ENCODE assay signal across 28 mouse cellular contexts in genomic region chr4:58086738-58087137, GRCm38 (mm10).
A peak's percentile ranks its signal among the peaks of the same experiment; 100 is the strongest.
DNase-seq lines count a peak whose midpoint lies in the region; ATAC-seq and TF ChIP-seq lines count a peak whose summit lies in the region.
"Had no signal": no experiment of that assay in that cellular context is flagged by ENCODE, and none has a peak within 500 bp of the region (broad histone marks: within the 10 kb centered on the region; RNA-seq: fewer than 3 reads in every experiment).

No protein-coding gene starts in this region.

- no peak for TF ChIP-seq EP300 in stomach, postnatal 0 days (optimal IDR thresholded peaks at IDR 0.05)

- 59% methylated on average over 1 of the region's 1 CpGs for WGBS in embryonic facial prominence, embryonic 12.5 days
- WGBS in embryonic facial prominence, embryonic 10.5 days, result 77% methylated on average over 1 of the region's 1 CpGs
- WGBS in heart, embryonic 12.5 days, result 55% methylated on average over 1 of the region's 1 CpGs
- WGBS in intestine, embryonic 14.5 days, result 30% methylated on average over 1 of the region's 1 CpGs
- WGBS in intestine, postnatal 0 days, result 75% methylated on average over 1 of the region's 1 CpGs
- WGBS in stomach, embryonic 16.5 days, result 39% methylated on average over 1 of the region's 1 CpGs
- 32% methylated on average over 1 of the region's 1 CpGs for whole genome bisulfite sequencing in stomach, postnatal 0 days

- peak overlapping the region; percentile 18; the same call in 1 of the 2 replicates for H3K27ac ChIP-seq in embryonic facial prominence, embryonic 12.5 days
- no peak overlapping the region for H3K27ac ChIP-seq in embryonic facial prominence, embryonic 10.5 days (replicated peaks)
- peak overlapping the region; percentile 21; the same call in 1 of the 2 replicates for H3K27ac ChIP-seq in heart, embryonic 12.5 days (ENCODE audit: poor library complexity, severe bottlenecking)
- H3K27ac ChIP-seq in intestine, embryonic 14.5 days (ENCODE audit: low read depth), result 0 out of 2 replicates have a peak overlapping the region, but pooled peaks have one; percentile 16
- no peak overlapping the region for H3K27ac ChIP-seq in intestine, postnatal 0 days (ENCODE audit: low read depth, low read length)
- peak overlapping the region; percentile 49 for H3K27ac ChIP-seq in stomach, embryonic 16.5 days (ENCODE audit: low read length)
- no peak overlapping the region for H3K27ac ChIP-seq in stomach, postnatal 0 days (replicated peaks)
- H3K27ac ChIP-seq: forebrain, embryonic 13.5 days; hindbrain, embryonic 12.5 days; hindbrain, postnatal 0 days; liver, embryonic 12.5 days had no signal

- TF ChIP-seq CTCF in intestine, postnatal 0 days (IDR thresholded peaks at IDR 0.05; ENCODE audit: low read depth), result no peak
- no peak for TF ChIP-seq CTCF in stomach, postnatal 0 days (IDR thresholded peaks at IDR 0.05; ENCODE audit: low read depth)

- no peaks in the 10 kb centered on the region for H3K9me3 ChIP-seq in embryonic facial prominence, embryonic 12.5 days
- no peaks in the 10 kb centered on the region for H3K9me3 ChIP-seq in embryonic facial prominence, embryonic 10.5 days
- H3K9me3 ChIP-seq in heart, embryonic 12.5 days (replicated peaks), result no peaks in the 10 kb centered on the region
- no peaks in the 10 kb centered on the region for H3K9me3 ChIP-seq in intestine, embryonic 14.5 days (ENCODE audit: control insufficient read depth, low read length)
- no peaks in the 10 kb centered on the region for H3K9me3 ChIP-seq in intestine, postnatal 0 days (ENCODE audit: control insufficient read depth)
- H3K9me3 ChIP-seq in stomach, embryonic 16.5 days (replicated peaks; ENCODE audit: control insufficient read depth, low read length), result no peaks in the 10 kb centered on the region
- H3K9me3 ChIP-seq in stomach, postnatal 0 days (ENCODE audit: control insufficient read depth, low read length), result no peaks in the 10 kb centered on the region
- H3K9me3 ChIP-seq: forebrain, embryonic 13.5 days; hindbrain, embryonic 12.5 days; liver, embryonic 12.5 days had no signal

- DNase-seq in embryonic facial prominence, embryonic 10.5 days (ENCODE audit: low spot score), result no peak
- DNase-seq in heart, postnatal 4 days, result no peak
- no peak for DNase-seq in intestine, embryonic 14.5 days (ENCODE audit: low spot score)
- no peak for DNase-seq in stomach, postnatal 0 days (ENCODE audit: low spot score)
- DNase-seq: adrenal gland, postnatal 25 days; cerebellum, adult 11-12 months; cerebellum, adult 9-11 months; embryo, embryonic 11 days; gastrocnemius, postnatal 36 days; kidney, adult 9 months; kidney, postnatal 10 days; layer of hippocampus, postnatal 36 days; left cerebral cortex, postnatal 4 days; liver, postnatal 0 days; midbrain, embryonic 14.5 days; retina, postnatal 1 day; right cerebral cortex, postnatal 14 days; thymus, postnatal 14 days had no signal

- H3K4me2 ChIP-seq in embryonic facial prominence, embryonic 12.5 days (replicated peaks), result no peak overlapping the region
- H3K4me2 ChIP-seq in heart, embryonic 12.5 days, result no peak overlapping the region
- no peak overlapping the region for H3K4me2 ChIP-seq in intestine, embryonic 14.5 days (ENCODE audit: low read length)
- H3K4me2 ChIP-seq in intestine, postnatal 0 days (replicated peaks; ENCODE audit: low read depth), result no peak overlapping the region
- peak overlapping the region; percentile 24; the same call in 1 of the 2 replicates for H3K4me2 ChIP-seq in stomach, embryonic 16.5 days (ENCODE audit: low read depth, low read length)
- H3K4me2 ChIP-seq in stomach, postnatal 0 days (replicated peaks; ENCODE audit: low read depth), result no peak overlapping the region
- H3K4me2 ChIP-seq: forebrain, embryonic 13.5 days; hindbrain, embryonic 12.5 days; liver, embryonic 12.5 days had no signal

- H3K36me3 ChIP-seq in embryonic facial prominence, embryonic 12.5 days, result peaks cover 12% of the 10 kb centered on the region
- no peaks in the 10 kb centered on the region for H3K36me3 ChIP-seq in embryonic facial prominence, embryonic 10.5 days (replicated peaks)
- no peaks in the 10 kb centered on the region for H3K36me3 ChIP-seq in heart, embryonic 12.5 days
- peaks cover 17% of the 10 kb centered on the region; the same call in 1 of the 2 replicates for H3K36me3 ChIP-seq in intestine, embryonic 14.5 days (ENCODE audit: control insufficient read depth, insufficient read depth, low read length)
- H3K36me3 ChIP-seq in intestine, postnatal 0 days (ENCODE audit: control insufficient read depth, insufficient read depth), result 0 out of 2 replicates have a peak, but pooled peaks cover 6% of the 10 kb centered on the region
- no peaks in the 10 kb centered on the region; the same call in 1 of the 2 replicates for H3K36me3 ChIP-seq in stomach, embryonic 16.5 days (ENCODE audit: control insufficient read depth, insufficient read depth, low read length)
- H3K36me3 ChIP-seq in stomach, postnatal 0 days (ENCODE audit: control insufficient read depth, insufficient read depth, low read length), result no peaks in the 10 kb centered on the region
- H3K36me3 ChIP-seq: G1E; hindbrain, embryonic 12.5 days; liver, embryonic 12.5 days had no signal

- no peak overlapping the region for H3K4me3 ChIP-seq in embryonic facial prominence, embryonic 12.5 days
- H3K4me3 ChIP-seq in embryonic facial prominence, embryonic 10.5 days, result no peak overlapping the region
- no peak overlapping the region for H3K4me3 ChIP-seq in heart, embryonic 12.5 days
- no peak overlapping the region for H3K4me3 ChIP-seq in intestine, embryonic 14.5 days (ENCODE audit: low read depth, low read length)
- H3K4me3 ChIP-seq in intestine, postnatal 0 days (ENCODE audit: low read depth, low read length), result no peak overlapping the region
- no peak overlapping the region for H3K4me3 ChIP-seq in stomach, embryonic 16.5 days (replicated peaks; ENCODE audit: low read length)
- H3K4me3 ChIP-seq in stomach, postnatal 0 days (ENCODE audit: low read depth, low read length), result no peak overlapping the region
- H3K4me3 ChIP-seq: forebrain, embryonic 13.5 days; hindbrain, embryonic 12.5 days; liver, embryonic 12.5 days had no signal

- no peaks in the 10 kb centered on the region for H3K27me3 ChIP-seq in embryonic facial prominence, embryonic 12.5 days
- no peaks in the 10 kb centered on the region for H3K27me3 ChIP-seq in embryonic facial prominence, embryonic 10.5 days (replicated peaks; ENCODE audit: low read depth, poor library complexity, severe bottlenecking)
- H3K27me3 ChIP-seq in heart, embryonic 12.5 days (replicated peaks), result no peaks in the 10 kb centered on the region
- H3K27me3 ChIP-seq in intestine, embryonic 14.5 days (replicated peaks; ENCODE audit: control insufficient read depth, insufficient read depth, low read length), result no peaks in the 10 kb centered on the region
- no peaks in the 10 kb centered on the region for H3K27me3 ChIP-seq in intestine, postnatal 0 days (replicated peaks; ENCODE audit: control insufficient read depth, insufficient read depth, low read length)
- H3K27me3 ChIP-seq in stomach, embryonic 16.5 days (ENCODE audit: control insufficient read depth, insufficient read depth, low read length), result no peaks in the 10 kb centered on the region
- H3K27me3 ChIP-seq in stomach, postnatal 0 days (ENCODE audit: control insufficient read depth, insufficient read depth, low read length), result no peaks in the 10 kb centered on the region
- H3K27me3 ChIP-seq: forebrain, embryonic 13.5 days; hindbrain, embryonic 12.5 days; liver, embryonic 12.5 days had no signal

- no peak for ATAC-seq in embryonic facial prominence, embryonic 12.5 days (ENCODE audit: insufficient number of reproducible peaks, insufficient read depth, low FRiP score, low TSS enrichment)
- ATAC-seq in heart, embryonic 12.5 days (ENCODE audit: insufficient number of reproducible peaks, low FRiP score), result no peak
- ATAC-seq in intestine, embryonic 14.5 days (replicated peaks; ENCODE audit: low FRiP score, low TSS enrichment, low read depth), result no peak
- no peak for ATAC-seq in intestine, postnatal 0 days
- no peak for ATAC-seq in stomach, embryonic 16.5 days (ENCODE audit: insufficient read depth, low FRiP score)
- no peak for ATAC-seq in stomach, postnatal 0 days (ENCODE audit: low FRiP score, low TSS enrichment)
- ATAC-seq: forebrain, embryonic 13.5 days; hindbrain, postnatal 0 days; intestine, embryonic 16.5 days; liver, embryonic 12.5 days; liver, postnatal 0 days had no signal

- no peaks in the 10 kb centered on the region for H3K4me1 ChIP-seq in embryonic facial prominence, embryonic 12.5 days
- no peaks in the 10 kb centered on the region for H3K4me1 ChIP-seq in embryonic facial prominence, embryonic 10.5 days
- H3K4me1 ChIP-seq in heart, embryonic 12.5 days (replicated peaks), result no peaks in the 10 kb centered on the region
- H3K4me1 ChIP-seq in intestine, embryonic 14.5 days (replicated peaks; ENCODE audit: control insufficient read depth, insufficient read depth, low read length), result 0 out of 2 replicates have a peak, but pooled peaks cover 5% of the 10 kb centered on the region
- H3K4me1 ChIP-seq in intestine, postnatal 0 days (replicated peaks; ENCODE audit: control insufficient read depth, insufficient read depth, low read length), result no peaks in the 10 kb centered on the region
- no peaks in the 10 kb centered on the region for H3K4me1 ChIP-seq in stomach, embryonic 16.5 days (ENCODE audit: control insufficient read depth, insufficient read depth, low read length)
- no peaks in the 10 kb centered on the region for H3K4me1 ChIP-seq in stomach, postnatal 0 days (replicated peaks; ENCODE audit: control insufficient read depth, insufficient read depth)
- H3K4me1 ChIP-seq: forebrain, embryonic 13.5 days; hindbrain, embryonic 12.5 days; liver, embryonic 12.5 days had no signal

- H3K9ac ChIP-seq in embryonic facial prominence, embryonic 12.5 days, result no peak overlapping the region
- no peak overlapping the region for H3K9ac ChIP-seq in heart, embryonic 12.5 days
- H3K9ac ChIP-seq in intestine, embryonic 14.5 days (ENCODE audit: low read length), result no peak overlapping the region
- H3K9ac ChIP-seq in intestine, postnatal 0 days (ENCODE audit: low read depth, low read length), result no peak overlapping the region
- no peak overlapping the region for H3K9ac ChIP-seq in stomach, embryonic 16.5 days (ENCODE audit: low read length)
- no peak overlapping the region for H3K9ac ChIP-seq in stomach, postnatal 0 days (ENCODE audit: low read length)
- H3K9ac ChIP-seq: forebrain, embryonic 13.5 days; hindbrain, embryonic 12.5 days; liver, embryonic 12.5 days; liver, postnatal 0 days had no signal

Comparison
In these comparisons a context has a peak if more than half of its experiments do, and no peak if none do; other contexts are left out.
1. H3K27ac ChIP-seq: peak in embryonic facial prominence, embryonic 12.5 days (single experiment), heart, embryonic 12.5 days (single experiment), intestine, embryonic 14.5 days (single experiment) and stomach, embryonic 16.5 days (single experiment); none in embryonic facial prominence, embryonic 10.5 days (single experiment), intestine, postnatal 0 days (single experiment) and stomach, postnatal 0 days (single experiment).